Mouse (Mus musculus) urinary bladder, postnatal 4 days (tissue): ENCODE measurements at regions not wholly inside any gene's neighbourhood (a gene's known extent, or its start where the extent isn't known, plus 50 kb on each side); places are given as distances from the start of the nearest gene placed in this dataset.
A peak's percentile ranks its signal among the peaks of the same experiment; 100 is the strongest.

ENCODE experiments used
- DNase-seq, 2 experiments: peaks; one replicate each; pipeline ENCODE4 v3.0.0; 2021 to 2022; ENCODE audit warnings: low spot score in 2 of 2

- no peak for DNase-seq
Measured at GRCm38 (mm10) chr1:71904376-71904948, 251.5 kb upstream of the Fn1 start.

- no peak for DNase-seq
Measured at GRCm38 (mm10) chr1:71900106-71901074, 247.4 kb upstream of the Fn1 start.

- DNase-seq, result no peak
Measured at GRCm38 (mm10) chr1:71899128-71899527, 246.1 kb upstream of the Fn1 start.

GRCm38 (mm10) chr1:71898198-71898597, 245.2 kb upstream of the Fn1 start:
- no peak for DNase-seq

DNA sequence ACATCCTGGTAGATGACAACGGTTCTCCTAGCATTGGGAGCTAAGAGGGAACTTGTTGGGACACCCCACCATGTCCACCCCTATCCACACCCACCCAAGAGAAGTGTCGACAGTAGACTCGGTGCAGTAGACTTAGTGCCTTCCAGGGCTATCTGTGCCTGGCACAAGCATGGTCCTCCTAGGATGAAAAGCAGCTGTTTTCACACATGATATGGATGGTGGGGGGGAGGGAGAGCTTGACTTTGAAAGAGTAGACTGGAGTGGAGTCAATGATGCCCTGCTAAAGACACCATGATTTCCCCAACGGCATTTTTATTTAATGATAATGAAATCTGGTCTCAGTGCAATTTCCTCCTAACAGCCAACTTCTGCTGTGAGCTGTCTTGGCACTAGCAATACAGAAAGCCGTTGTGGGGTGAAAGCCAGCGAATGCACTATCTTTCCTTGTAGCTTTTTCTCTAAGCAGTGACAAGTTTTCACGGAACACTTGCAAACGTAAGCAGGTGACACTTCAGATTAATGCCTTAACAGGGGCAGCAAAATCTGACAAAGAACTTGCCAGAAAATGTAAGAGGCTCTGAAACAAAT, 244.6 kb upstream of the Fn1 start:
- DNase-seq, result no peak

GRCm38 (mm10) chr1:71896141-71896725, 243.2 kb upstream of the Fn1 start:
- no peak for DNase-seq

- no peak for DNase-seq
Measured at GRCm38 (mm10) chr1:71893636-71894035, 240.6 kb upstream of the Fn1 start.

- DNase-seq, result no peak
Measured at GRCm38 (mm10) chr1:71887809-71888208, 234.8 kb upstream of the Fn1 start.

GRCm38 (mm10) chr1:71886903-71887302, 233.9 kb upstream of the Fn1 start:
- DNase-seq, result no peak

DNA sequence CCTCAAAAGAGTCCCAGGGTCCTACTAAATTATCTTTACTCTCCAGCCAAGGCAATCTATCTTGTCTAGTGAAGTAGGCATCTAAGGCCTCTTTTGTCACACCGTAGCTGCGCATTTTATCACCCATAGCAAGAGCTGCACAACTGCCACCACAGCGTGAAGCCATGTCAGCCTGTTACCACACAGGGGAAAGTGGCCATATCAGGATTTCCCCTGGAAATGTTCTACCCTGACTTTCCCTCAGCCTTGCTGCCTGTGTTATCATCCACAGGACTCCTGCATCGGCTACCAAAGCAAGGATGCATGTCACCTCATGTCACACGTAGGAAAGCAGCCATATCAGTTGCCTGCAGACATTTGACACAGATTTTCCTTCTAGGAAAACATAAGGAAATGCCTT, 233.2 kb upstream of the Fn1 start:
- no peak for DNase-seq

DNA sequence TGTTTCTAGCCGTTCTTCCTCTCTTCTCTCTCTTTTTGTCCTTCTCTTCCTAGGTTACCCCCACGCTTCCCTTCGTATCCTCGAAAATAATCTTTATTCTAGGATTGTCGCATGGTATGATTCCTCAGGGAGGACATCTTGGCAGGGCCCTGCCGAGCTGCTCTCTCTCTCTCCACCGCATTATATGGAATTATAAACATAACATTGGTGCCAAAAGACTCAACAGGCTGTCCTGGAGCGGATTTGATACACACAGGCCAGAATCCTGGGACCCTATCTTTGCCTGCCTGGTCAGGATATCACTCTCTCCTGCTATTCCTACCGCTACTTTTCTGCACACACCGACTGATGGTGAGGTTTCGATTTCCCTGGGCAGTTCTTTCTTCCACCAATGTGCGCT, 228.9 kb upstream of the Fn1 start:
- no peak for DNase-seq

DNA sequence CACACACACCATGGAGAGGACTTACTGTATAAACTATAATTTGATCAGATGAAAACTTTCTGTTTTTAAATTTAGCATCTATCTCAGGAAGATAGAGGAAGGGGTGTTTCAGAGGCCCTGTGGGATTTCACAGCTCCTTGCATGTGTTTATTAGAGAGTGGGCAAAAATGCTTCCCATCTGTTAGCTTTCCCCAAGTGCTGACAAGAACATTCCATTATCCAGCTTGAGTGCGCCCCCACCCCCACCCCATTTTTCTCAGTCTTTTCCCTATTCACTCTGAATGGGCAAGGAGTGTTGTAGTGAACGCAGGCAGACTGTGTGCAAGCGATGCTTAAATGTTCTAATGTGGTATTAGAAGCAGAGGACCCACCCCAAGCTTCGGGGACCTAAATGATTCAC, 228.2 kb upstream of the Fn1 start:
- DNase-seq, result no peak

DNA sequence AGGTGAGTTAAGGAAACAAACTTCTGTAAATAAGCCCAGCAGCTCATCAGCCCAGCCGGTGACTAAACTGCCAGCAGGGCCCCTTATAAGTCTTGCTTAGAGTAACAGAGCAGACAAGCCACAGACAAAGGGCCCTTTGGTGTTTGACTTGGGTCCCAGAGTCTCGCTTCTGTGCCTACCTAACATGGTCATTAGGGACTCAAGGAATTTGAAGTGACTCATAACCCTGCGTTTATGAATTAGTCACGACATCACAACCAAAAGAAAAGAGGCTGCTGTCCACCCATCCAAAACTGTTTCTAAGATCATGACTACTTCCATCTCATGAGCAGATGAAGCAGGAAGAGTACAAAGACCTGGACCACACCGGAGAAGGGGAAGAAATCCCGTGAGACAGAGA, 227.5 kb upstream of the Fn1 start:
- DNase-seq, result no peak

GRCm38 (mm10) chr1:71876712-71877401, 223.9 kb upstream of the Fn1 start:
- DNase-seq, result no peak

GRCm38 (mm10) chr1:71874037-71874436, 221.0 kb upstream of the Fn1 start:
- DNase-seq, result no peak

- DNase-seq, result no peak
Measured at GRCm38 (mm10) chr1:71865670-71866069, 212.7 kb upstream of the Fn1 start.

GRCm38 (mm10) chr1:71864749-71865148, 211.7 kb upstream of the Fn1 start:
- no peak for DNase-seq

DNA sequence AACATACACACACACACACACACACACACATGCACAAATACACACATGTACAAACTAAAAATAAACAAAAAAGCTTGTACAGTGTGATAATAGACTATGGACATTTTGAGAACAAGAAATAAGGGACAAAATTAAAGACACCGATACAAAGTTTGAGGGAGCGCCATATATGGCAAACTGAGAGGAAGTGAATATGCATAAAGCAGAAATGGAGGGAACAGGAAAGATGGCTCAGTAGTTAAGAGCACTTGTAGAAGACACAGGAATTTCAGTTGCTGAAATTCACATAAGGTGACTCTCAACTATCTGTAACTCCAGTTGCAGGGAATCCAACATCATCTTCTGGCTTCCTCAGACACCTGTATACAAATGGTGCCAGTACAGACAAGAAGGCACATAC, 200.2 kb upstream of the Fn1 start:
- no peak for DNase-seq

GRCm38 (mm10) chr1:71851268-71851667, 198.3 kb upstream of the Fn1 start:
- no peak for DNase-seq

- DNase-seq, result no peak
Measured at GRCm38 (mm10) chr1:71848656-71849055, 195.7 kb upstream of the Fn1 start.

- peak; percentile 61 to 65 for DNase-seq
Measured at GRCm38 (mm10) chr1:71844938-71845685, 192.1 kb upstream of the Fn1 start.
